Mouse (Mus musculus) CD4-positive, CD25-positive, alpha-beta regulatory T cell, adult 4 months (primary cell): Measurements from ENCODE around the gene Prtn3. TPM values are rescaled to one million over a fixed set of nuclear protein-coding genes. Genes with fewer than 3 reads are reported as not detected.

ENCODE experiments used
- ATAC-seq: one replicate; pipeline ENCODE4 v1.8.0; 2017
- polyA plus RNA-seq, 2 experiments: library from polyadenylated mRNA; unstranded; fragments of 100-300 nt; shearing (Covaris generic); gene quantifications; one replicate each; pipeline ENCODE4 v1.2.1; 2017

Gene Prtn3
- polyA plus RNA-seq, 2 experiments from 2014 or later: not detected

DNA sequence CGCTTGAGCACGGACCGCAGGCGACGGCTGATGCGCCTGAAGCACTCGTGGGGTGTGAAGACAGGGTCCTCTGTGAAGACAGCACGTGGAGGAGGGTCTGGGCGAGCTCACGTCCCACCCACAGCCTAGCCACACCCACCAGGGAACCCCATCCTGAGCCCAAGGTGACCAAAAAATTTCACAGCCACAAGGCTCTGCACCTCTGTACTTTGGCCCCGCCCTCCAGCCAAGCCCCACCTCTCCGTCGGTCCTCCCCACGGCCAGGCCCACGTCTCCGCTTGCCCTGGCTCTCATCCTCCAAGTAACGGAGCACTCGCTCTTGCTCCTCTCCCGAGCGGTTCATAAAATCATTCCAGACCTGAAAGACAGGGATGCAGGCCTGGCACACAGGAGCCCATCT lies 38.1 kb downstream of the Prtn3 start:
- no peak for ATAC-seq

DNA sequence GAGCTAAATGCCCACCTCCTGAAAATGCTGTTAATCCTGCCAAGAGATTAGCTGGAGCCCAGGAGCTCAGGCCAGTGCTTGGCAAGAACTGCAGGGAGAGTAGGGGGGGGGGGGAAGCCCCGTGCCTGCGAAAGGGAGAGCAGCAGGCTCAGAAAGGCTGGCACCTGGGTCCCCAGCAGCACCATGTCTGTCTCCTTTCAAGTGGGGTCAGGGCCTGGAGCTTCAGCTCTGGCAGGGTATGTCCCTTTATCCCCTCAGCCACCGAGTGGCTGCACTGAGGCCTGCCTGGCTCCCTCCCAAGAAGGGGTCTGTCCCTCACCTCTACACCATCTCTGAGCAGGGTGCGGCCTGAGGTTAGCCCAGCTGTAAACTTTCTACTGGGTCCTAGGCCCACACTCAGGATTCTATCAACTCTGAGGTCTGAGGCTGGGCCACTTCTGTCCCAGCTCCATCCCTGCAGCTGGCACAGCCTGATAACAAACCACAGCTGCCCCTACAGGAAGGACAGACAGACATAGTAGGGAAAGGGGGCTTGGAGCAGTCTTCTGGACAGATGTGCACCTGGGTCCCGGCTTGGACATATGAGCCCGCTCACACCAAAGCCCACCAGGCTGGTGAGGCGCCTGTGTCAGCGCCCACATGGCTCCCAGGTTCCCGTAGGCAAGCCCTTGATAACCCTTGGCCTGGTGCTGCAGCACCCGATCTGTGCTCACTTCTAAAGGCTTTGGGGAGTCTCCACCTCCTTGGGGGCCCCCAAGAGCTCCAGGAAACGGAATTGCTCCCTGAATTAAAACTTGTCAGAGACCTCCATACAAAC lies 40.1 kb downstream of the Prtn3 start:
- ATAC-seq: no peak

DNA sequence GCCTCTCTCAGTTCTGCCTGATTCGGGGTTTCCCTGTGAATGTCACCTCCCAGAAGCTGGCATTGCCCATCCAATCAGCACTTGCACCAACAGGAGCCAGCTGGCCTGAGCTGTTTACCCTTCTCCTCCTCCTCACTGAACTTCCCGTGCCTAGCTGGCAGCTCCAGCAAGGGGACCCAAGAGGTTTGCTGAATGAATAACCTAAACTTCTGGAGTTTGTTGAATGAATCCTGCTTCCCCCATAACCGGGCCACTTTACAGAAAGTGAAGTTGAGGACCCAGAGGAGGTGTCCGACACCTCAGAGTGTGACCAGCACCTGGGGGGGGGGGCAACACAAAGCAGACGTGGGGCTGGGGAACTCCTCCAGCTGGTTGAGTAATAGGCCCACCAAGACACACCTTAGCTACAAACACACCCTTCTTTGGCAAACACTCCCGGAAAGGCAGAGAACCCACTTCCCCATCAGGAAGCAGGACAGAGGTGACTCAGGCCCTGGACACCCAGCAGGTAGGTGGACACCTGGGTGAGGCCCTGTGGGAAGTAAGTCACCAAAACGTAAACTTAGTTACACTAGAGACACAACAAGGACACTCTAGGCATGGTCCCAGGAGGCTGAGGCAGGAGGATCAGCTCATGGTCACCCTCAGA lies 40.8 kb downstream of the Prtn3 start:
- no peak for ATAC-seq

DNA sequence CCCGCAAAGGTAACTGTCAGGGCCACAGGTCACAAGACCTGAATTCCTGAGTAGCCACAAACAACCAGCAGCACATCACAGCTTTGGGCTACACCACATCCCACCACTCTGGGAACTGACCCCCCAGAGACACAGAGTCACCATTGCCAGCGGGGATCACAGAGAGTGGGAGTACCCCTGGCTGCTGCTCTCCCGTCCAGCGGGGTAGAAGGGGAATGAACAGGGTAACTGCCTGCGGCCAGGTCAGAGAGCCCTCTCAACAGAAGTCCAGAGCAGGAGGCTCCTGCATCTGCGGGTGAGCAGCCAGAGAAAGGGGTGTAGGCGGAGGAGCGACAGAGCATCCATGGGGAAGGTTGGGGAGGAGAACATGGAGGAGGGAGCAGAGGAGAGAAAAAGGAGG lies 41.8 kb downstream of the Prtn3 start:
- ATAC-seq: no peak

DNA sequence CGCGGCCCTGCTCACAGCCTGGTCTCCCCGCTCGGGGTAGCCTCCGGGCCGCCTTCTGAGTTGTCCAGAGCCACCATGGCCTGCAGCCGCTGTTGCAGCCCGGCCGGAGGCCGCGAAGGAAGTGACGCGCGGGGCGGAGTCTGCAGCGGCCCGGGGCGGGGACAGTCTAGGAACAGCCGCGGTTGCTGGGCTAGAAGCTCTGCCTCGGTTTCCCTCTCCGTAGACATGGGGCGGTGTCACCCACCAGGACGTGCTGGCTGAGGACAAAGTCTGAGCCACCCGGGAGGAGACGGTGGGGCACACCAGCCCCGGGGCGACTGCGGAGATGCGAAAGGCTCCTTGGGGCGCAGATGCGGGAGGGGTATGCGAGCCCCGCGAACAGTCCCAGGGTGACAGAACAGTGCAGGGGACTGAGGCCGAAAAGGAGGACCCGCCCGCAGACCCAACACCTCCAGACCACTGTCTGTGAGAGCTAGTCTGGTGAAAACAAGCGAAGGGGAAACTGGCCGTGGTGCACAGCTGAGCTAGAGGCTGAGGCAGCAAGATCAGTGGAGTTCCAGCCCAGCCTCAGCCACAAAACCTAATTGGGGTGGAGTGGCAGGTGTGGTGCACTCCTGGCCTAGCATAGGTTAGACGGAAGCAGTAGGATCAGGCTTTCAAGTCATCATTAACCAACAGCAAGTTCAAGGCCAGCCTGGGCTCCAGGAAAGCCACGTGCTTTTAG lies 42.7 kb downstream of the Prtn3 start, which contains the start of gene Kiss1r:
Gene Kiss1r (plus strand): TSS at position 164 of the 724 bp plus-strand sequence.
- ATAC-seq: peak; percentile 94

DNA sequence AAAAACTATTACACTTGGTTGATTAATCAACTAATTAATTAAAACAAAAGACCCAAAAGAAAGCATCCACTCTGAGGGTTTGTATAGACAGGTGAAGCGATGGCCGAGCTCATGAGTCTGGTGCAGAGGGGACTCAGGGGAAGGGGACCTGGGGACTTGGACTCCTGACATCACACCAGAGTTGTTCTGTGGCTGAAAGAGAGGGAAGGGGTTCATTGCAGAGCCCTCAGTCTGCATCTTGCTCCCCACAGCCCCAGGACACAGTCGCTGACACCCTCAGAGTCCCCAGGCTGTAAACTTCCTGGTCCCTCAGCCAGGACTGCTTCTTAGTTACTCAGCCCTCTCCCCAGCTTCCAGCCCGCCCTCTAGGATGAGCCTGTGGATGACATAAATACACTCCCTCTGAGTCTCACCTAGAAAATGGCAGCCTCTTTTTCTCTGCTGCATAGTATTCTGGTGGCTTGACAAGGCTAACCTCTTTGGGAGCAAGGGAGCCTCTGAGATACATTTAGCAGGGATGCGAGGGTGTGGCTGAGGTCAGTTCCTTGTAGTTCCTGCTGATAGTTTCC lies 43.3 kb downstream of the Prtn3 start:
- ATAC-seq: no peak

DNA sequence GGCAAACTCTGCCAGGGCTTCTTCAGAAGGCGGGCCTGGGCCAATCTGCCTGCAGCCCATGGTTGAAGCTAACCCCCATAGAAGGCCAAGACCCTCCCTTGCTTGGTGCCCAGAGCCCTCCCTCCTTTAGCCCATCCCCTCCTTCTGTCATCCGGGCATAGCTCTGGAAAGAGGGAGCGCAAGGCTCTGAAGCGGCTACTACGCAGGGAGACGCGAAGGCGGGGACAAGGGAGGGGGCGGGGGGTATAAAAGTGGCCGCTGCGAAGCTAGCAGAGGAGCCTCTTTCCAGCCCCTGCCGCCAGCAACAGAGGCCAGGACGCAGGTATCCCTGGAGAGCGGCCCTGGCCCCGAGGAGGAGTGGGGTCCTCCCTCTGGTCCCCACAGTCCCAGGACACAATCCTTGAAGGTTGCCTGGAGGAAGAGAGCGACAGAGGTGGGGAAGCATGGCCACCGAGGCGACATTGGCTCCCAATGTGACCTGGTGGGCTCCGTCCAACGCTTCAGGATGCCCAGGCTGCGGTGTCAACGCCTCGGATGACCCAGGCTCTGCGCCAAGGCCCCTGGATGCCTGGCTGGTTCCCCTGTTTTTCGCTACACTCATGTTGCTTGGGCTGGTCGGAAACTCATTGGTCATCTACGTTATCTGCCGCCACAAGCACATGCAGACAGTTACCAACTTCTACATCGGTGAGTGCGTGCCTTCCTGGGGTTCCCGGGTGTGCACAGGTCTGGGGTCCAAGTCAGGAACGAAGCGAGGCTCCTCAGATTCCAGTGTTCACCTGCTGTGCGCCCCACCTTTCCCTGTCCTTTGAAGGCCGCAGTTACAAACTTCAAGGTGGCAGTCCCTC lies 44.2 kb downstream of the Prtn3 start:
- ATAC-seq: no peak

DNA sequence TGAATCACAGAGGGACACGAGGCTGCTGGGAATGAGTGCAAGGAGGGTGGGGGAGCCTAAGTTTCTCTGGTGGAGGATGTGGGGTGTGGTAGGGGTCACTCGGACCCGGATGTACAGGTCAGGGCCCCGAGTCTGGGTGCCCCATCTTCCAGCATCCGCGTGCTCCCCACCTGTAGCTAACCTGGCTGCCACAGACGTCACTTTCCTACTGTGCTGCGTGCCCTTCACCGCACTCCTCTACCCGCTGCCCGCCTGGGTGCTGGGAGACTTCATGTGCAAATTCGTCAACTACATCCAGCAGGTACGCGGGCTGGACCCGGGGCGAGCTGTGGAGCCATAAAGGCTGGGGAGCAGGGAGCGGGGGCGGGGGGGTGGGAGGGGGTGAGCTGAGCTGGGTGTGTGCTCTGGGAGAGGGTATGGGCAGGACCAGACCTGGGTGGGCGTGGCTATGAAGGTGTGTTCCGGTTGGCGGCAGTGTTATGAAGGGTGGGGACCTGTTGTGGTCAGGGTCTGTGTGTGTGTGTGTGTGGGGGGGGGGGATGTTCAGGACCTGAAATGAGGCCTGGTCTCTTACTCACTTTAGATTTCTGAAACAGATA lies 45.1 kb downstream of the Prtn3 start:
- ATAC-seq: no peak

DNA sequence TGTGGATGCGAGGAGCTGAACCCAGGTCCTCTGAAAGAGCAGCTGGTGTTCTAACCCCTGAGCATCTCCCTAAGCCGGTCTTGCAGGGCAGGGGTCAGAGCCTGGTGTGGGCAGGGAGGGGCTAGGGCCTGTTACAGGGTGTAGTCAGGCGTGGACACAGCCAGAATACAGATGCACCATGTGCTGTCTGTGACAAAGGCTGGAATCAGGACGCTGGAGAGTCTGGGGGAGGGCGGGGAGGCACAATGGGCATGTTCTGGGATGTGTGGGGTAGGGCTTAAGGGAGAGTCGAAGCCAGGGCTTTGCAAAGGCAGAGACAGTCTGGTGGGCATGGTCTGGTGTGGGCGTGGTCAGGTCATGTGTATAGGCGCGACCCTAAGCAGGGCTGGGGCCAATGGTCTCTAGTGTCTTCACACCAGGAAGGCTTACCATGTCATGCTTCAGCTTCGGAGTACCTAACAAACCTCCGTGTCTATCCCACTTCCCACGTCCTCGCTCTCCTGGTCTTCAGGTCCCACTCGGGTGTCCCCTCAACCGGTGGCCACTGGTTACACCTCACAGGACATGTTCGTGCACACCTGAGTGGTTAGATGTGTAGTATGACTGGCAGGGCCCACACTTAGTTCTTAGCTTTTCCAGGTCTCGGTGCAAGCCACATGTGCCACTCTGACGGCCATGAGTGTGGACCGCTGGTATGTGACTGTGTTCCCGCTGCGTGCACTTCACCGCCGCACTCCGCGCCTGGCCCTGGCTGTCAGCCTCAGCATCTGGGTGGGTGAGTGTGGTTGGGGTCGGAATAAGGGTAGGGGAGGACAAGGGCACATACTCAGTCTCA lies 46.0 kb downstream of the Prtn3 start:
- ATAC-seq: no peak

DNA sequence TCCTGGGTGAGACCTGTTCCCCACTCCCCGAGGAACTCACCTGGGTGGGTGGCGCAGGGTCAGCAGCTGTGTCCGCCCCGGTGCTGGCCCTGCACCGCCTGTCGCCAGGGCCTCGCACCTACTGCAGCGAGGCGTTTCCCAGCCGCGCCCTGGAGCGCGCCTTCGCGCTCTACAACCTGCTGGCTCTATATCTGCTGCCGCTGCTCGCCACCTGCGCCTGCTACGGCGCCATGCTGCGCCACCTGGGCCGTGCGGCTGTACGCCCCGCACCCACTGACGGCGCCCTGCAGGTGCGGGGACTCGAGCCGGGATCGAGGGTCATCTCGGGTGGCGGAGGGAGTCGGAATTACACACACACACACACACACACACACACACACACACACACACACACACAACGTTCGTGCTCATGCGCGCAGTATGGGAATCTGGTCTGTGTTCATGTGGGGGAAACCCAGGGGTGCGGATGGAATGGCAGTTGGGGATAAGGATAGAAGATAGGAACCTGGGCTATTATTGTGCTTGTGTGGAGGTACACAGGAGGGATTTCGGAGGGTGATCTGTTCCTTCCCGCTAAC lies 46.8 kb downstream of the Prtn3 start, which contains the start of gene R3hdm4:
Gene R3hdm4 (minus strand): TSS at position 251 of the 578 bp plus-strand sequence.
- ATAC-seq: no peak

DNA sequence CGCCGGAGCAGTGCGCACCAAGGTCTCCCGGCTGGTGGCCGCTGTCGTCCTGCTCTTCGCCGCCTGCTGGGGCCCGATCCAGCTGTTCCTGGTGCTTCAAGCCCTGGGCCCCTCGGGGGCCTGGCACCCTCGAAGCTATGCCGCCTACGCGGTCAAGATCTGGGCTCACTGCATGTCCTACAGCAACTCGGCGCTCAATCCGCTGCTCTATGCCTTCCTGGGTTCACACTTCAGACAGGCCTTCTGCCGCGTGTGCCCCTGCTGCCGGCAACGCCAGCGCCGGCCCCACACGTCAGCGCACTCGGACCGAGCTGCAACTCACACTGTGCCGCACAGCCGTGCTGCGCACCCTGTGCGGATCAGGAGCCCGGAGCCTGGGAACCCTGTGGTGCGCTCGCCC lies 47.3 kb downstream of the Prtn3 start:
- ATAC-seq: no peak

DNA sequence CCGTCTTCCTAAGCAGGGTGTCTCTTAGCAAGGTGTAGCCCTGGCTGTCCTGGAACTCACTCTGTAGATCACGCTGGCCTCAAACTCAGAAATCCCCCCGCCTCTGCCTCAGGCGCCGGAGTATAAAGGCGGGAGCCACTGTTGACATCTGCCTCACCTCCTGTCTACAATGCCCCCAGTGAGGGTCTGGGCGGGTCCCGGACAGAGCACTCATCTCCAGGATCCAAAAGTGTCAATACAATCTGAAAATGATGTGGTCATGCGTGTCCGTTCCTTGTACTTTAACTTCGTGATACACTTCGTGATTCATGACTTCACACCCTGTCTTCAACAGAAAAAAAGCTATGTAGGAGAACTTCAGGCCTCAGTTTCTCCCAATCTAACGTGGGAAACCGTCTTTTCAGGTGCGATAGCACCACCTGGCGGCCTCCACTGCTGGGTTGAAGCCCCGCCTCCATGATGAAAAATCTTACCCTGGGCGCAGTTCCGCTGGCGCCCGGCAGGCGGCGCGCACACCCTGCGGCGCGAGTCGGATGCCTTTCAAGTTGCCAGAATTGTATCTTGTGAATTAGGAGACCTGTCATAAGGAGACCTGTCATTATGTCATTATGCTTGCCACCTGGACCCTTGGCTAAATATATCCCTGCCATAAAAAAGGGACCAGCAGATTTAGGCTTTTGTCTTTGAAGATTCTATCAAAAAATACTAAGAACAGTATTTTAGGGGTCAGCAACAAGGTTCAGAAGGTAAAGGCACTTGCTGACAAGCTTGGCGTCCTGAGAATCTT lies 50.9 kb downstream of the Prtn3 start:
- peak; percentile 44 for ATAC-seq

DNA sequence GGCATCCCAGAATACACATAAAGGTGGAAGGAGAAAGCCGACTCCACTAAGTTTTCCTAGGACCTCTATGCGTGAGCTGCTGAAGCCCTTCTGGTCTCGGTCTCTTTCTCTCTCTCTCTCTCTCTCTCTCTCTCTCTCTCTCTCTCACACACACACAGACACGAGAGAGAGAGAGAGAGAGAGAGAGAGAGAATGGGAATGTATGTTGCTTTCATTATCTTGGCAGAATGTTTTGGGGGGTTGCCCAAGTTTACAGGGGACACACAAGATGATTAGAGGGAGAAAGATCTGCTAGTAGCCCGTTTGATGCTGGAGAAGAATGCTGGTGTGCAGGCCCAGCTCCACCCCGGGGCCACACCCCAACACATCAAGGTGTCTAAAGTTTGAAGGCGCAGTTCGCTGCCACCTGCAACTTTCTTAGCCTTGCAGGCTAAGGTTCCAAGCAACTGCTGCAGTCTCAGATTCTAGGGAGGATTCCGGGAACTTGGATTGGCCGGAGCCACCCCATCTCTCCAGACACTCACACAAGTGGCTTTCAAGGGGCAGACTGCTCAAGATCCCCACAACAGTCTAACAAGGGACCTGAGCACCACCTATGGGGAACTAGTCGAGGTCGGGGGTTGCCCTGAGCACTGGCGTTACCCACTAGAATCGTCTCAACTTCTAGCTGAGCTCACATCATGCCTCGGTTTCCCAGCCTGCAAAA lies 51.7 kb downstream of the Prtn3 start:
- ATAC-seq: peak; percentile 8

DNA sequence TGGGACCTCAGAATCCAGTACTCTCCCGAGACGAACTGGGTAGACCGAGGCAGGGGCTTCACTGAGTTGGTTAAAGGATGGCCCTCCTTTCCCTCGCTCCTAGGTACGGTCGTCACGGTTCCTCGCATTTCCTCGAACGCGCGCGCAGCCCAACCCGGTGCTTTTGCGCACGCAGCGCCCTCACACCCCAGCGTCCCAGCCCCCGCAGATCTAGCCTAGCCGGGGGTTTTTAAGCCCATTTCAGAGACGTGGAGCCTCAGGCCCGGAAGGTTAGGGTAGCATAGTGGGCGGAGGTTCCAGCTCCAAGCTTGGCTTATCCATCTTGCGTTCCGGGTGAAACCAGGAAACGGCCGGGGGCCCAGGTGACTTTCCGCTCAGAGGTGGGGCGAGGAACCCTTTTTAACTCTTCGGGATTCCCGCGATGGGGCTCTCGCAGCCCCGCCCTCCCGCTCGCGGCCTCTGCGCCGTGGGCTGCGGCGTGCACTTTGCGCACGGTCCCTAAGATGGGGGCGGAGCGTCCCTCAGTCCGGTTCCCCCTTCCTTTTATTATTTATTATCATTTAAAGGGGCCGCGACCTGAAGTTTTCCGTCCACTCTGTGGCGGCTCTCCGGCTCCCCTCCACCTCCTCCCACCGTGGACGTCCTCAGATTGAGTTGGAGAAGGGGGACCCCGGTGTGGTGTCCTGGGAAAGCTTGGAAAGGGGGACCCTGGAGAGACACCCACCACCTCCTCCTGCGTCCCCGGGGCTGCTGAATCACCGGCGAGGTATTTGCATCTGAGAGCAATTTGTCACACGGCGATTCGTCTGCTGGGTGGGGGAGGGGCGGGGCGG lies 52.4 kb downstream of the Prtn3 start, which contains the start of gene Arid3a:
Gene Arid3a (plus strand): TSS at position 553 of the 833 bp plus-strand sequence.
- peak; percentile 73 for ATAC-seq

DNA sequence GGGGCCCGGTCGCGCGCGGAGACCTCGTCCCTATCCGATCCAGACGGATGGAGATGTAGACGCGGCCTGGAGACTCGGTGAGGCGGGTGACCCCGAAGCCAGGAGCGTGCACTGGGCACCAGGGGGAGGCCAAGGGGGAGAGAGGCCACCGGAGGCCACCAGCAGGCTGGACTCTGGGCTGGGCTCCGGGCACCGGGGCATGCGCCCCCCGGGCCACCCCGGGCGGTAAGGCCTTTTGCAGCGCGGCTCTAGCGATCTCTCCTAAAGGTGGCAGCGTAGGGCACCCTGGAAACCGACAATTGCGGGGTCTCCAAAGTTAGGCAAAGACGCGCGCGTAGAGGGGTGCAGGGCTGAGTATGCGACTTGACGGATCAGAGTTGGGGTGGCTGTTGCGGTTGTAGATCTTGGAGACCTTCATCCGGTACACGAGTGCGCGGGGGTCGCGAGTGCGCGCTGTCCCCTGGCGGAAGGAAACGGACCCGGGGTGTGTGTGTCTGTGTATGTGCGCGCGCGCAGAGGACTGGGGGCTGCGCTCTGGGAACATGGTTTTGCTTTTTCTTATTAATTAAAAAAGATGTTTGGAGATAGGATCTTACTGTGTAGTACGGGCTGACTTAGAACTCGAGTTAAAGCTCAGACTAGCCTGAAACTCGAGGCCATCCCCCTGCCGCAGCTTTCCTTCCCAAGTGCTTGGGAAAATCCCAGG lies 53.2 kb downstream of the Prtn3 start:
- ATAC-seq: peak; percentile 26

DNA sequence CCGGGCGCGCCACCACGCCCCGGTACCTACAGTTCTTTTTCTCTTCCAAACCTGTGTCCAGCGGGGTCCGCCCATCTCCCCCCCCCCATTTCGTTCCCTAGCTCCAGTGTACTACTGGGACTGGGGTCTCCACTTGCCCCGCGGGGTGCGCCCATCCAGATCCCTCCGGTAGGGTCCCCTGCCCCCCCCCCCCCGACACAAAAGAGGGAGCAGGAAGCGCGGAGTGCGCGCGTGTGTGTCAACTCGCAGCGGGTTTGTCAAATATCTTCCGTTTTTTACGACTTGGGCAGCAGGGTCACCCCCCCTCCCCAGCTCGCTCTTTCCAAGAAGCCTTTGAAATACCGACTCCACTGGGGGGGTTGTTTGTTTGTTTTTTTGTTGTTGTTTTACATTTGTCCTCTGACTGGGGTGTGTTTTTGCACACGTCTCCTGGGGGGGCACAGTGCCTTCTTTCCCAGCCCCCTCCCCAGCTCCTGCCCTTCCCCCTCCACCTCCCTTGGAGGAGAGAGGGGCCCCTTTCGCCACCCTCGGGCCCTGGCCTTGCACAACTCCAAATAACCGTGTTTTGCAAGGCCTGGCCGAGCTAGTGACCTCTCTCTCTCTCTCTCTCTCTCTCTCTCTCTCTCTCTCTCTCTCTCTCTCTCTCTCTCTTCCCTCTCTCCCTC lies 53.9 kb downstream of the Prtn3 start:
- ATAC-seq: no peak
